Mouse (Mus musculus) heart, embryonic 15.5 days (tissue): Measurements from ENCODE around the gene Kat14. TPM values are rescaled to one million over a fixed set of nuclear protein-coding genes. Genes with fewer than 3 reads are reported as not detected.
A peak's percentile ranks its signal among the peaks of the same experiment; 100 is the strongest.

ENCODE experiments used
- ATAC-seq: fragments of 200-750 bp; cut with Nextera tagmentation; replicated peaks from 2 replicates; pipeline ENCODE4 v1.8.0; 2017; ENCODE audit warnings: low read depth, moderate TSS enrichment; ENCODE audit not compliant: insufficient number of reproducible peaks, insufficient read depth, low FRiP score
- H3K27ac ChIP-seq: fragments of 300-500 bp; sonication (generic); 2 replicates; pipeline ENCODE4 v1.5.1; 2015; ENCODE audit warnings: mild to moderate bottlenecking, inconsistent platforms
- H3K27me3 ChIP-seq: fragments of 300-500 bp; sonication (generic); 2 replicates; pipeline ENCODE4 v1.6.1; 2015; ENCODE audit warnings: inconsistent platforms
- H3K36me3 ChIP-seq: fragments of 300-500 bp; sonication (generic); 2 replicates; pipeline ENCODE4 v1.6.1; 2015; ENCODE audit warnings: mild to moderate bottlenecking, inconsistent platforms
- H3K4me1 ChIP-seq: fragments of 300-500 bp; sonication (generic); replicated peaks from 2 replicates; pipeline ENCODE4 v1.6.1; 2015; ENCODE audit warnings: inconsistent platforms
- H3K4me2 ChIP-seq: fragments of 300-500 bp; sonication (generic); 2 replicates; pipeline ENCODE4 v1.6.1; 2015; ENCODE audit warnings: inconsistent platforms, mild to moderate bottlenecking, moderate library complexity
- H3K4me3 ChIP-seq: fragments of 300-500 bp; sonication (generic); 2 replicates; pipeline ENCODE4 v1.5.1; 2015; ENCODE audit warnings: mild to moderate bottlenecking, inconsistent platforms
- H3K9ac ChIP-seq: fragments of 300-500 bp; sonication (generic); 2 replicates; pipeline ENCODE4 v1.6.1; 2015; ENCODE audit warnings: mild to moderate bottlenecking, inconsistent platforms
- H3K9me3 ChIP-seq: fragments of 300-500 bp; sonication (generic); replicated peaks from 2 replicates; pipeline ENCODE4 v1.6.1; 2016; ENCODE audit warnings: inconsistent platforms
- WGBS: fragments of 180-500 bp; shearing (Covaris S2); methylation state at CpG from one replicate; pipeline ENCODE4 v1.1.7; 2015; ENCODE audit warnings: mixed read lengths; 5-methylcytosine and 5-hydroxymethylcytosine counted together
- polyA plus RNA-seq: library from polyadenylated mRNA; unstranded; fragments of >200 nt; fragmentation: Nextera tagmentation; extraction: Ambion mirVana; gene quantifications from 2 replicates; pipeline ENCODE4 v1.2.1, GENCODE M21; 2015

The Kat14 gene
- polyA plus RNA-seq, 1 experiment from 2014 or later, result 24.0 TPM

DNA sequence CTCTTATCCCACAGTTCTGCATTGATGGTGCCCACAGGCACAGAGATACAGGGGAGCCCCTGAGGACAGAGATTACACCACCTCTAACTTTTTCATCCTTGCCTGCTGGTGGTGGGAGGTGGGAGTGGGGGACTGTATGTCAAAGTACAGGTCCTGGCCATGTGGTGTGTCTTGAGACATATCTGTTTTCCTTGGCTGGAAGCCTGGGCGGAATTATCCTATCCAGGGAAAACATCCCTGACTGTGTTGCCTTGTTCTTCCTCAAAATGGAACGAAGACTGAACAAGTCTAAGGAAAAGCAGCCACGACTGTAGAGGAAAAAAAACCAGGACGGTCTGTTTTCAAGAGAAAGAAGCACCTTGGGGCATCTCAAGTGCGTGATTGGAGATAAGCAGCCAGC, 59.1 kb downstream of the Kat14 start:
- H3K27me3 ChIP-seq, result no peaks in the 10 kb centered on the region
- H3K9me3 ChIP-seq, result no peaks in the 10 kb centered on the region
- no peak overlapping the region for H3K4me2 ChIP-seq
- H3K36me3 ChIP-seq, result no peaks in the 10 kb centered on the region
- no peak for ATAC-seq
- no peak overlapping the region for H3K4me3 ChIP-seq
- no peak overlapping the region for H3K27ac ChIP-seq
- 53% methylated on average over 5 of the region's 5 CpGs for WGBS
- H3K4me1 ChIP-seq, result no peaks in the 10 kb centered on the region
- no peak overlapping the region for H3K9ac ChIP-seq

DNA sequence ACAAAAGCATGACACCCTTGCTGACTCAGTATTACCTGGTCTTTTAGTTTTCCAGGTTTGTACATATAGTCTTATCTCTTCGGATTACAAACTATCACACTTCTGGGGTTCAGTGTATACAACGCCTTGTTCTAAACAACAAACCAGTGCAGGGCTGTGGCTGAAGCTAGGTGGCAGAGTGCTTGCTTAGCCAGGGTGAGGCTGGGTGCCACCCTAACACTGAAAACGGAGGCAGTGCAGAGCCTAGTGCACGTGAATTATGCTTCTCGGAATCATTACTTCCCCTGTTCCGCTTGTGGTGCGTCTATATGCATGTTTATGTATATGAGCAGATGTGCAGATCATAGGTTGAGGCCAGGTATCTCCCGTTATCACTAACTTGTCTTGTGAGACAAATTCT, 59.9 kb downstream of the Kat14 start:
- Histone ChIP-seq H3K4me3 (no peak overlapping the region), H3K4me1 (no peaks in the 10 kb centered on the region), H3K27me3 (no peaks in the 10 kb centered on the region), H3K27ac (no peak overlapping the region), H3K4me2 (no peak overlapping the region), H3K36me3 (no peaks in the 10 kb centered on the region), H3K9ac (no peak overlapping the region), H3K9me3 (no peaks in the 10 kb centered on the region)
- no peak for ATAC-seq
- 82% methylated on average over 8 of the region's 8 CpGs for WGBS

DNA sequence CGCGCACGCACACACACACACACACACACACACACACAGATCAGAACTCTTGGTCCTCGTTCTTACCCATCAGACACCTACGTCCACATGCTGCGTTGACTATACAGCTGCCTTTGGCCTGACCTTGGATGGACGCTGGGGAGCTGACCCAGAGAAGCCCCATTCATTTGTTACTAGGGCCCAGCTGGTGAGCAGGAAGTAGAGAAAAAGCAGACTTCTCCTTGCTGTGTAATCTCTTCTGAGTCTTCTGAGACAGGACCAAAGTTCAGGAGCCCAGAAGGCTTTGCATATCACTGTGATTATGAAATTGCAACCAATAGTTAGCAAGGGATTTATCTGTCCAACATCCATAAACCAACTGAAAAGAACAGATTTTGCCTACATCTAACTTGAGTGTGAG, 60.4 kb downstream of the Kat14 start:
- no peak for ATAC-seq
- H3K4me2 ChIP-seq, result no peak overlapping the region
- H3K4me1 ChIP-seq, result no peaks in the 10 kb centered on the region
- 73% methylated on average over 7 of the region's 7 CpGs for WGBS
- no peaks in the 10 kb centered on the region for H3K27me3 ChIP-seq
- no peak overlapping the region for H3K27ac ChIP-seq
- no peak overlapping the region for H3K4me3 ChIP-seq
- H3K36me3 ChIP-seq, result no peaks in the 10 kb centered on the region
- no peak overlapping the region for H3K9ac ChIP-seq
- H3K9me3 ChIP-seq, result no peaks in the 10 kb centered on the region

DNA sequence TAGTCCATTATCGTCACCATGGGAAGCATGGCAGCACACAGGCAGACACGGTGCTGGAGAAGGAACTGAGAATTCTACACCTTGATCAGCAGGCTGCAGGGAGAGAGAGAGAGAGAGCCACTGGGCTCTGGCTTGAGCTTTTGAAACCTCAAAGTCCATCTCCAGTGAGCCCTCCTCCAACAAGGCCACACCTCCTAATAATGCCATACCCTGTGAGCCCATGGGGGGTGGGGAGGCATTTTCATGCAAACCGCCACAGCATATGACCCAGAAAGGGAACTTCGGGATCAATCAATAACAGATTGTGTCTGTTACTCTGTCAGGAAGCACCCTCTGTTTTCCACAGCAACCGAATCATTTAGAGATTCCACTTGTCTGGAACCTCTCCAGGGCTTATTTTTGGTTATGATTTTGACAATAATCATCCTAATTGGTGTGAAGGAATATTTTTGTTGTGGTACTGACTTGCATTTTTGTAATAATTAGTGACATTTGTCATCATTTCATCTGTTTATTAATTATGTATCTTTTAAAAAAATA, 62.6 kb downstream of the Kat14 start:
- Histone ChIP-seq H3K4me1 (no peaks in the 10 kb centered on the region), H3K4me2 (no peak overlapping the region), H3K9me3 (no peaks in the 10 kb centered on the region), H3K27ac (no peak overlapping the region), H3K36me3 (no peaks in the 10 kb centered on the region), H3K27me3 (no peaks in the 10 kb centered on the region), H3K9ac (no peak overlapping the region), H3K4me3 (no peak overlapping the region)
- WGBS, result 70% methylated on average over 5 of the region's 5 CpGs
- ATAC-seq, result no peak

DNA sequence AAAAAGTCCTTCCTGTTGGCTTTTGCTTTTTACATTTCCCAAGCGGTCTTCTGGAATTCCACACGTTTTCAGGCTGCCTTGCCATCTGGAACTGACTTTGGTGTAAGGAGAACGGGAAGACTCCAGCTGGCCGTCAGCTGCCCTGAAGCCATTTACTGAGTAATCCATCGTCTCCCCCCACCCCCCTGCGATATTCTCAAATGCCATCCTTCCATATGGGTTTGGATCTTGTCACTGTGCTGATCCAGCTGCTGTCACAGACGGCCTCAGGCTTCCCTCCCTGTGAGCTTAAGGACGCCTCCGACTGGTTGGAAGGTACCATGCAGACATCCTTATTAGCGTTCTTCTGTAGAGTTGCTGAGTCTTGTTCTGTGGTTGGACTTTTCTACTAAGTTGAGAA, 66.9 kb downstream of the Kat14 start:
- H3K9ac ChIP-seq, result no peak overlapping the region
- no peak for ATAC-seq
- H3K9me3 ChIP-seq, result no peaks in the 10 kb centered on the region
- 76% methylated on average over 10 of the region's 10 CpGs for WGBS
- no peak overlapping the region for H3K4me2 ChIP-seq
- no peaks in the 10 kb centered on the region for H3K4me1 ChIP-seq
- no peak overlapping the region for H3K4me3 ChIP-seq
- H3K27me3 ChIP-seq, result no peaks in the 10 kb centered on the region
- H3K27ac ChIP-seq, result no peak overlapping the region
- no peaks in the 10 kb centered on the region for H3K36me3 ChIP-seq

DNA sequence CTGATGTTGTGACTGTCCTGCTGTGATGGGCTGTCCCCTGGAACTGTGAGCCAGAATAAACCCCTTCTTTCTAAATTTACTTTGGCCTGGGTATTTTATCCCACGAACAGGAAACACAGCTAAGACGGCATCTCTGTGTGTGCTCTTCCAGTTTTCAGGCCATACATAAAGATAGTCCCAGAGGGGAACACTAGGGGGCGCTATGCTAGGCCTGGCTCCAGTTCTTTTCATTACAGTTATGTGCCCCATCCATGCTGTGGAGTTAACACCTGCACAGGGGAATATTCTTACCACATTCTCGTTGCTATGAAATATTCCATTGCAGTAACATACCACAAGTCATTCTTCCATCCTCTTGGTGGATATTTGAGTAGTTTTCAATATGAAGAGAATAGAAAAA, 69.6 kb downstream of the Kat14 start:
- Histone ChIP-seq H3K27ac (no peak overlapping the region), H3K9ac (no peak overlapping the region), H3K27me3 (no peaks in the 10 kb centered on the region), H3K4me3 (no peak overlapping the region), H3K4me1 (no peaks in the 10 kb centered on the region), H3K9me3 (no peaks in the 10 kb centered on the region), H3K4me2 (no peak overlapping the region), H3K36me3 (no peaks in the 10 kb centered on the region)
- ATAC-seq, result no peak
- 53% methylated on average over 4 of the region's 4 CpGs for WGBS

DNA sequence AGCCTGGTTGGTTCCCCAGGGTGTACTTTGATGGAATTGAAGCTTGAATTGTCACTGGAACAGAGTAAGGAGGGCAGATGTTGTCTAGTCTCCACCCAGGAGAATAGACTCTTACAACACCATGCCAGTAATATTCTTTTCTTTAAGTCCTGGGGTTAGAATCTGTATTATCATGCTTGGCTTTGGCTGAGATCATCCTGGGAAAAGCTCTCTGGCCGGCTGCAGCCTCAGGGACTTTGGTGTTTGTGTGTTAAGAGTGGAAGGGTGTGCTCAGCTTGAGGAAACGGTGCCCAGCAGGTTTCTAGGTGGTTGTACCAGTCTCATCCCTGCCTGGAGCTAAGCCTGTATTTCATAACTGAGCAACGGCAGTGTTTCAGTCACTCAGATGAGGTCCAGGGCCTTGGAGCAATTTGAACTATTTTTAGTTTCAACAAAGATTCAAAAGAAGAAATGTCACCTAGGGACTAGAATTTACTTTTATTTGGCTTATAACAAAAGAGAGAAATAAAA, 70.5 kb downstream of the Kat14 start:
- WGBS, result 56% methylated on average over 3 of the region's 3 CpGs
- Histone ChIP-seq H3K27ac (no peak overlapping the region), H3K36me3 (no peaks in the 10 kb centered on the region), H3K9ac (no peak overlapping the region), H3K4me2 (no peak overlapping the region), H3K4me3 (no peak overlapping the region), H3K9me3 (no peaks in the 10 kb centered on the region), H3K27me3 (no peaks in the 10 kb centered on the region), H3K4me1 (no peaks in the 10 kb centered on the region)
- no peak for ATAC-seq

DNA sequence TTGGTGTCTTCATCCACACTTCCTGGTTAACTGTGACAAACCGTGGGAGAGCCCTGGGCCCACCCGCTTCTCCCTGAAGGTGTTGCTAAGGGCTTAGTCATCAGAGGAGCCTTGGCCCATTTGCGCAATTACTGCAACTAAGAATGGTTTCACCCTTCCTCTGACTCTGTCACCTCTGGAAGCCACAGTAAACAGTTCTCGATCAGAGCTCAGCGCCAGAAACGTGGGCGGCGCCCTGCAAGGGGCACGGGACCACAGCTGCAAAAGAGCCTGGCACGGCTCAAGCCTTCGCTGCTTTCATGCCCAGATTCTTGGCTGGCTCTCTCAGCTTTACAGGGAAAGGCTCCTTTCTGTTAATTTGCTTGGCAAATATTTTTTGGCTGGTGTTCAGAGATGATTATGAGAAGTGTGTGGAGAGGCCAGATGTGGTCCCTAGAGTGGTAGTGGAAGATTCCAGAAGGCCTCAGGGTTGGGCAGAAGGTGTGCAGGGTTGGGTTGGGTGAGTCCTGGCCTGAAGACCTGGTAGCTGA, 72.7 kb downstream of the Kat14 start:
- Histone ChIP-seq H3K27ac (no peak overlapping the region), H3K9me3 (no peaks in the 10 kb centered on the region), H3K9ac (no peak overlapping the region), H3K4me3 (no peak overlapping the region), H3K4me1 (no peaks in the 10 kb centered on the region), H3K36me3 (no peaks in the 10 kb centered on the region), H3K4me2 (no peak overlapping the region), H3K27me3 (no peaks in the 10 kb centered on the region)
- ATAC-seq, result no peak
- 67% methylated on average over 11 of the region's 11 CpGs for WGBS

DNA sequence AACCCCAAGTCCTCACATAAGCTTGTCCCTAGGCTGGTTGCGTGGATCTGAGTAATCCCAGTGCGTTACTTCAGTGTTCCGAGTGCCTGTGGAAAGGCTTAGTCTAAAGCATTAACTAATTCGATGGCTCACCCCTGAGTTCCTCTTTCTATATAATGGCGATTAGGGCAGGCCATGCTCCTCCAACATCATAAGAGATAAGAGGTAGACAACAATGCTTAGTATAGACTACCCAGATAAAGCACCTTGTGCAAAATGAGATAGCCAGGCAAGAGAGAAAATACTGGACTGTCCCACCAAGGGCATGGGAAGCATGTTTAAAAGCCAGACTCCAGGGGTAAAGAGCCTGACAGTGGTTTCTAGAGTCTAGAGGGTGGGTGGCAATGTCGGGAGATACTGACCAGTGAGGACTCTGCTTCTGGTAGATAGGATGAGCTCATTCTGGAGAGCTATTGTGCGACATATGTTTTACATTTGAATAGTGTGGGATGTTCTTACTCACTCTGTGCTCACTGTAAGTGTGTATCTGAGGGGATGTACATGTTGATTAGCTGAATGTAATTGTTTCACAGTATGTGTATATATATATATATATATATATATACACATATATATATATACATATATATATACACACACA, 77.7 kb downstream of the Kat14 start:
- Histone ChIP-seq H3K27ac (no peak overlapping the region), H3K4me1 (no peaks in the 10 kb centered on the region), H3K9me3 (no peaks in the 10 kb centered on the region), H3K36me3 (no peaks in the 10 kb centered on the region), H3K9ac (no peak overlapping the region), H3K27me3 (no peaks in the 10 kb centered on the region), H3K4me2 (no peak overlapping the region), H3K4me3 (no peak overlapping the region)
- 69% methylated on average over 7 of the region's 7 CpGs for WGBS
- ATAC-seq, result no peak

DNA sequence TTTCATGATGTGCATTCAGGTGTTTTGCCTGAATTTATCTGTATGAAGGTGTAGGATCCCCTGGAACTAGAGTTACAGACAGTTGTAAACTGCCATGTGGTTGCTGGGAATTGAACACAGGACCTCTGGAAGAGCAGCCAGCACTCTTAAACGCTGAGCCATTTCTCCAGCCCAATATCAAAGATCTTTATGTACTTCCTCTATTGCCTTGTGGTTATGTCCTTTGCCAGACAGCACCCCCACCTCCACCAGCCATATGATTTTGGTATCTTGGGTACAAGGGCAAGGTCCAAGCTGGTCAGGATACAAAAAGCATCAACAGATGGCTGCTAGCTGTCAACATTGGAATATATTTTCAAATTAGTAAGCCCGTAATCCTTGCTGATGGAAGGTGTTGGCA, 81.6 kb downstream of the Kat14 start:
- WGBS, result 64% methylated on average over 2 of the region's 2 CpGs

DNA sequence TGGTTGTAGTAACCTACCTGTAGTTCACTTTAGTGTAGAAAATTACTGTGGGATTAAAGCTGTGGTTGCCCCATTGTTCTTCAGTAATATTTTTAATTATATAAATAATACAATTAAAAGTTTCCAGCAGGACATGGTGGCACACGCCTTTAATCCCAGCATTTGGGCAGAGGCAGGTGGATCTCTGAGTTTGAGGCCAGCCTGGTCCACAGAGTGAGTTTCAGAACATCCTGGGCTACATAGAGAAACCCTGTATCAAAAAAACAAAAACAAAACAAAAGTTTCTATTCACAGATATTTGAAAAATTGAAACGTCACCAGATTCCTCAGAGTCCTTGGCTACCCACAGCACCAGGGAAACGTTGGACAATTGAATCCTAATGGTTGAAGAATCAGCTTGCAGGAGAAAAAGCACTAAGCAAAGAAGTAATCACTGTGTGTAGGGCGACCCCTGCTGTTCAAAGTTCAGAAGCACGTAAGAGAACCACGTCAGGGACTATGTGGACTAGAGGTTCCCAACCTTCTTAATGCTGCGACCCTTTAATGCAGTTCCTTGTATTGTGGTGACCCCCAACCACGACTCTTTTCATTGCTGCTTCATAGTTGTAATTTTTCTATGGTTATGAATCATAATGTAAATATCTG, 83.7 kb downstream of the Kat14 start:
- Histone ChIP-seq H3K4me3 (no peak overlapping the region), H3K27ac (no peak overlapping the region), H3K36me3 (no peaks in the 10 kb centered on the region), H3K4me2 (no peak overlapping the region), H3K27me3 (peaks cover 24% of the 10 kb centered on the region; the same call in 1 of the 2 replicates), H3K9me3 (no peaks in the 10 kb centered on the region), H3K4me1 (no peaks in the 10 kb centered on the region), H3K9ac (no peak overlapping the region)
- peak; percentile 43; the same call in 1 of the 2 replicates for ATAC-seq
- 11% methylated on average over 8 of the region's 8 CpGs for WGBS

More for the DNA sequence above, 81.6 kb downstream of the Kat14 start:
- ATAC-seq, result no peak
- H3K27ac ChIP-seq, result no peak overlapping the region
- peaks cover 15% of the 10 kb centered on the region; the same call in 1 of the 2 replicates for H3K27me3 ChIP-seq
- H3K4me3 ChIP-seq, result no peak overlapping the region
- no peak overlapping the region for H3K9ac ChIP-seq
- no peak overlapping the region for H3K4me2 ChIP-seq
- no peaks in the 10 kb centered on the region for H3K4me1 ChIP-seq
- H3K9me3 ChIP-seq, result no peaks in the 10 kb centered on the region
- H3K36me3 ChIP-seq, result no peaks in the 10 kb centered on the region
